Mouse (Mus musculus) liver, embryonic 14.5 days (tissue): Measurements from ENCODE around the gene Gm45062.

Source experiments
- CTCF ChIP-seq: IDR thresholded peaks from 2 replicates; pipeline ENCODE4 v1.5.1; 2016; ENCODE audit warnings: antibody characterized with exemption, low read depth, control low read depth
- EP300 ChIP-seq: IDR thresholded peaks from 2 replicates; pipeline ENCODE4 v1.6.1; 2016; ENCODE audit warnings: antibody characterized with exemption, low read depth

GRCm38 (mm10) chr6:8286146-8286545 lies 26.9 kb downstream of the Gm45062 start:
- TF ChIP-seq CTCF (no peak), EP300 (no peak)
